Mouse (Mus musculus): Measurements from ENCODE around the gene Mpp4.

- no peak for TF ChIP-seq TAL1 (conservative IDR thresholded peaks at IDR 0.05; ENCODE audit: low read depth, low read length)
- no peak for TF ChIP-seq GATA2 (IDR thresholded peaks at IDR 0.05; ENCODE audit: borderline replicate concordance, low read depth, low read length)
These were observed 15.2 kb upstream of the Mpp4 start for GRCm38 (mm10) chr1:59178401-59178800.

All from G1E (cell line).